Mouse (Mus musculus): ENCODE measurements around the gene Elmsan1. TPM values are rescaled to one million over a fixed set of nuclear protein-coding genes. Genes with fewer than 3 reads are reported as not detected.

Elmsan1 gene
- polyA plus RNA-seq, 1 experiment from 2014 or later: 9.8 TPM

DNA sequence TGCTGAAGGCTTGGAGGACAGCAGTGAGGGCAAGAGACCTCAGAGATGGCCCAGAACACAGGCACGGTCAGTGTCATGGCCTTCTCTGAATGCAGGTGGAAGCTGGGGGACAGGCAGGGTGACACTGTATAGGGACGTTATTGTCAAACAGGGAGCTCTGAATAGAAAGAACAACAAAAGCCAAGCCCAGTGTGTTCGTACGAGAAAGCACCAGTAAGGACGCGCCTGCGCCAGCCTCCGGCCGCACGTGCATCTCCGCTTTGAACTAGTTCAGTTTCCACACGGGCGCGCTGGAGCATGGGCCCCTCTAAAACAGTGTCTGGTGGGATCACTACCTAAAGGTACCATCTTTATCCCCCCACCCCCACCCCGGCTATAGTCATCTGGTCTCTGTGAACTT is 68.7 kb downstream of the Elmsan1 start:
- H3K4me2 ChIP-seq (ENCODE audit: low read depth, low read length): no peak overlapping the region
- ATAC-seq (ENCODE audit: low read depth) (no peak), DNase-seq (ENCODE audit: low spot score) (no peak)
- H3K9ac ChIP-seq (ENCODE audit: low read depth, low read length): no peak overlapping the region
- H3K27ac ChIP-seq (replicated peaks; ENCODE audit: low read depth, low read length): no peak overlapping the region
- H3K4me1 ChIP-seq (ENCODE audit: control insufficient read depth, insufficient read depth, low read length): no peaks in the 10 kb centered on the region
- no peak overlapping the region for H3K4me3 ChIP-seq (ENCODE audit: low read depth, low read length)
- no peaks in the 10 kb centered on the region for H3K27me3 ChIP-seq (replicated peaks; ENCODE audit: control insufficient read depth, insufficient read depth, low read length)
- peaks cover 28% of the 10 kb centered on the region for H3K36me3 ChIP-seq (ENCODE audit: control insufficient read depth, insufficient read depth, low read length)
- WGBS: 86% methylated on average over 15 of the region's 15 CpGs
- H3K9me3 ChIP-seq (ENCODE audit: control insufficient read depth, low read length): no peaks in the 10 kb centered on the region

DNA sequence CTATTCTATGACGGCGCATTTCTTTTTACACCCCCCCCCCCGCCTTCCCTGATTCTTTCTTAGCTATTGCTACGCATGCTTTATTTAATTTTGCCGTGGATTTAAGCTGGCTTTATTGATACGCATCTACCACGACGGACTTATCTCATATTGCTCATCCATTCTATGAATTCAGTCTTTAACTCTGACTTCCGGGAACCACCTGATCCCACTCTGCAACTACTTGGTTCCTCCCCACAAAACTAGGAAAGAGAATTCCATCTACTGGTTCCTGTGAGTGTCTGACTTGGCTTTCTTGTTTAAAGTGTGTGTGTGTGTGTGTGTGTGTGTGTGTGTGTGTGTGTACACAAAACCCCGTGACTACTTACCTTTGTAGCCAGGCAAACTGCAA is 70.1 kb downstream of the Elmsan1 start:
- Histone ChIP-seq H3K9me3 (ENCODE audit: control insufficient read depth, low read length) (no peaks in the 10 kb centered on the region), H3K36me3 (ENCODE audit: control insufficient read depth, insufficient read depth, low read length) (peaks cover 22% of the 10 kb centered on the region), H3K4me2 (ENCODE audit: low read depth, low read length) (peak overlapping the region; percentile 93), H3K27me3 (replicated peaks; ENCODE audit: control insufficient read depth, insufficient read depth, low read length) (no peaks in the 10 kb centered on the region), H3K27ac (replicated peaks; ENCODE audit: low read depth, low read length) (no peak overlapping the region), H3K9ac (ENCODE audit: low read depth, low read length) (peak overlapping the region; percentile 69), H3K4me1 (ENCODE audit: control insufficient read depth, insufficient read depth, low read length) (no peaks in the 10 kb centered on the region), H3K4me3 (ENCODE audit: low read depth, low read length) (peak overlapping the region; percentile 50)
- no peak for DNase-seq (ENCODE audit: low spot score)
- 13% methylated on average over 10 of the region's 10 CpGs for WGBS
- 0 out of 2 replicates have a peak, but pooled peaks have one; percentile 8 for ATAC-seq (ENCODE audit: low read depth)

DNA sequence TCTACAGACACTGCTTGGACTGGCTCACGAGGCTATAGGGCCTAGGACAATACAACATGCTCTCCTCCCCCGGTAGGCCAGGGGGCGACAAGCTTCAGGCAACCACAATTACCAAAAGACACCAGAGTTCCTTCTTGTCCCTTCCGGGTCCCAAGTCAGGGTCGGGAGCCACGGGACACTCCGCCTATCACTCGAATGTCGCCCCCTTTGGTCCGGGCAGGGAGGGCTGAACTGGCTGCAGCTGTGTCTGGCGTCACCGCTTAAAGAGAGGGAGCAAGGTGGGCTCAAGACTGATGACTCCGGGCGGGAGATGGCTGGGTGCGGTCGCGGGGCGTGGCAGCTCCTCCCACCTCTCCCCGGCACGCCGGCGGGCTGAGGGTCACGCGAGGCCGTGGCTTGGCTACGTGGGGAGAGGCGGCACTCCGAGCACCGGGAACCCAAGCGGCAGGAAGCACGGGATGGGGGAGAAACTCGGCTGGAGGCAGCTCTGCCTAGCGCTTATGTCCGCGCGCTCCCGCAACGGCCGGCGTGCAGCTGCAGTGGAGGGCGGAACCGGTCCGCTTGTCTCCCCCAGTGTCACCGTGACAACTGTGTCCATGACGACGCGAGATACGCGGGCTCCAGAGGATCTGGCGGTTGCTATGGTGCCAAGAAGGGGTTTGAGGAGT is 70.6 kb downstream of the Elmsan1 start, which contains the start of gene Pnma1:
Gene Pnma1, minus strand, starts transcription at position 536 of the 668 bp plus-strand sequence.
- 1% methylated on average over 44 of the region's 50 CpGs for WGBS
- no peak within 1 kb of the TSS for H3K27ac ChIP-seq (replicated peaks; ENCODE audit: low read depth, low read length)
- DNase-seq (ENCODE audit: low spot score): peak; percentile 93
- no peaks in the 10 kb centered on the region for H3K9me3 ChIP-seq (ENCODE audit: control insufficient read depth, low read length)
- no peaks in the 10 kb centered on the region for H3K4me1 ChIP-seq (ENCODE audit: control insufficient read depth, insufficient read depth, low read length)
- peak within 1 kb of the TSS; percentile 69 for H3K9ac ChIP-seq (ENCODE audit: low read depth, low read length)
- ATAC-seq (ENCODE audit: low read depth): peak; percentile 91
- H3K4me2 ChIP-seq (ENCODE audit: low read depth, low read length): peak within 1 kb of the TSS; percentile 93
- peak within 1 kb of the TSS; percentile 50 for H3K4me3 ChIP-seq (ENCODE audit: low read depth, low read length)
- peaks cover 19% of the 10 kb centered on the region for H3K36me3 ChIP-seq (ENCODE audit: control insufficient read depth, insufficient read depth, low read length)
- no peaks in the 10 kb centered on the region for H3K27me3 ChIP-seq (replicated peaks; ENCODE audit: control insufficient read depth, insufficient read depth, low read length)

DNA sequence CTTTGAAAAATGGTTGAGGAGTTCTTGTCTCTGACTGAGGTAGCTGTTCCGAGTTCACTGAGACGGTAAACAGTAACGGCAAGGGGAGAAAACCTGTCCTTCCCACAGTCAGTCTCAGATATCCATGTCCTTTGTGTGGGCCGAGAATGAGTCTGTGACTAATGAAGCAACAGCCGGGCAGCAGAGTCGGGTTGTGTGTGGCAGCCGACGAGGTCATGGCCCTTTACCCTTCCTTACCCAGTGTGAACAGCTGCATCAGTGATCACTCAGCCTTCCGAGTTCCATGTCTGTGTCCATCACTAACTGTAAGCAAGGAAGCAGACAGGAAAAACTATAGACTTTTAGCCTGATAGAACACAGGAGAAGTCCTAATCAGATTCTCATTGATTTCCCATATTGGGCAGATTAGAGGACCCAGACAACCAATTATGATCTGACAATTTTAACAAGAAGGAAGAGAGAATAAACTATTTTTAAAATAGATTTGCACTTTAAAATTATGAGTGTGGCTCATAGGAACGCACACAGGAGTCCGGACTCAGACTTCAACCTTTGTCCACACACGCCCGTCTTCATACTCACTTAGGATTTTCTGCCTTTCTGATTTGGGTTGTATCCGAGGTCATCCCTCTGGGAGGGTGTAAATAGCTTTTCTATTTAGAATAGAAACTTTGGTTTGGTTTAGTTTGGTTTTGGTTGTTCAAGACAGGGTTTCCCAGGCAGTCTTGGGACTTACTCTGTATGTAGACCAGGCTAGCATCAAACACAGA is 76.2 kb downstream of the Elmsan1 start:
- Histone ChIP-seq H3K4me3 (ENCODE audit: low read depth, low read length) (no peak overlapping the region), H3K9ac (ENCODE audit: low read depth, low read length) (no peak overlapping the region), H3K36me3 (ENCODE audit: control insufficient read depth, insufficient read depth, low read length) (peaks cover 34% of the 10 kb centered on the region), H3K4me1 (ENCODE audit: control insufficient read depth, insufficient read depth, low read length) (no peaks in the 10 kb centered on the region), H3K4me2 (ENCODE audit: low read depth, low read length) (no peak overlapping the region), H3K9me3 (ENCODE audit: control insufficient read depth, low read length) (no peaks in the 10 kb centered on the region), H3K27me3 (replicated peaks; ENCODE audit: control insufficient read depth, insufficient read depth, low read length) (no peaks in the 10 kb centered on the region), H3K27ac (replicated peaks; ENCODE audit: low read depth, low read length) (no peak overlapping the region)
- 55% methylated on average over 14 of the region's 14 CpGs for WGBS
- DNase-seq (ENCODE audit: low spot score) (peak; percentile 48), ATAC-seq (ENCODE audit: low read depth) (peak; percentile 53; the same call in 1 of the 2 replicates)

DNA sequence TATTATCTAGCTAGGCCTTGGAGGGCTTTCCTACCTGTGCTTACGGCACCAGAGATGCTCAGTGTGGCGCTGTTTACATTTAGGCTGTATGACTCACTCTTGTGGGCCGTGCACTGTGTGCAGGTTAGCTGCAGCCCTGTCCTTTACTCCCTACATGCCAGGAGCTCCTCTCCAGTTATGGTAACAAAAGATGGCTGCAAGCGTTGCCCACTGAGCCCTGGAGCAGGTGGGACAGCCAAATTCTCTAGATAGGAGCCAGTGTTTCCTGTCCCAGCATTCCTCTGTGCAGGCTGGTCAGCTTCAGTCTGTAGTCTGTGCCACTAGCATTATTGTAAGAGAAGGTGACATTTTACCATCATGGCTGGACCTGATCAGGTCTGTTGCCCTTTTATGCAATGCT is 77.4 kb downstream of the Elmsan1 start:
- no peak overlapping the region for H3K9ac ChIP-seq (ENCODE audit: low read depth, low read length)
- 86% methylated on average over 4 of the region's 4 CpGs for WGBS

DNA sequence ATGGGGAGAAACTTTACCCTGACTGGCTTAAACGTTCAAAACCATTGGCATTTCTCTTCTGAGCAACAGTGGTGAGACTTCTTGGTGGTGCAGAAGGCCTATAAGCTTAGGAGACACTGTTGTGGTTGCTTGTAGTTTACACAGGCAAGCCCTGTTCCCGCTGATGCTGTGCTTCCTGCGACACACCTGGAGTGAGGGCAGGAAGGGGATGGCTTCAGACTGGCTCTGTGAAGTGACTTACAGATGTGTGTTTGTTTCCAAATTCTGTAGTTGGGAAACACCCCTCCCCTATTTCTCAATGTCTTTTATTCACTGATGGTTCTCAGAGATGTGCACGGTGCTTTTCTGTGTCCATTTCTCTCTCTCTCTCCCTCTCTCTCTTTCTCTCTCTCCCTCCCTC is 78.5 kb downstream of the Elmsan1 start:
- peaks cover 50% of the 10 kb centered on the region for H3K36me3 ChIP-seq (ENCODE audit: control insufficient read depth, insufficient read depth, low read length)
- H3K9ac ChIP-seq (ENCODE audit: low read depth, low read length): no peak overlapping the region
- H3K9me3 ChIP-seq (ENCODE audit: control insufficient read depth, low read length): no peaks in the 10 kb centered on the region
- H3K4me2 ChIP-seq (ENCODE audit: low read depth, low read length): no peak overlapping the region
- no peaks in the 10 kb centered on the region for H3K4me1 ChIP-seq (ENCODE audit: control insufficient read depth, insufficient read depth, low read length)
- no peak for DNase-seq (ENCODE audit: low spot score)
- H3K27ac ChIP-seq (replicated peaks; ENCODE audit: low read depth, low read length): no peak overlapping the region
- ATAC-seq (ENCODE audit: low read depth): no peak
- no peaks in the 10 kb centered on the region for H3K27me3 ChIP-seq (replicated peaks; ENCODE audit: control insufficient read depth, insufficient read depth, low read length)
- 75% methylated on average over 4 of the region's 4 CpGs for WGBS
- no peak overlapping the region for H3K4me3 ChIP-seq (ENCODE audit: low read depth, low read length)

More for the DNA sequence above, 77.4 kb downstream of the Elmsan1 start:
- Histone ChIP-seq H3K27ac (replicated peaks; ENCODE audit: low read depth, low read length) (no peak overlapping the region), H3K4me1 (ENCODE audit: control insufficient read depth, insufficient read depth, low read length) (no peaks in the 10 kb centered on the region), H3K4me3 (ENCODE audit: low read depth, low read length) (no peak overlapping the region), H3K36me3 (ENCODE audit: control insufficient read depth, insufficient read depth, low read length) (peaks cover 46% of the 10 kb centered on the region), H3K27me3 (replicated peaks; ENCODE audit: control insufficient read depth, insufficient read depth, low read length) (no peaks in the 10 kb centered on the region), H3K4me2 (ENCODE audit: low read depth, low read length) (no peak overlapping the region), H3K9me3 (ENCODE audit: control insufficient read depth, low read length) (no peaks in the 10 kb centered on the region)
- DNase-seq (ENCODE audit: low spot score) (no peak), ATAC-seq (ENCODE audit: low read depth) (no peak)

DNA sequence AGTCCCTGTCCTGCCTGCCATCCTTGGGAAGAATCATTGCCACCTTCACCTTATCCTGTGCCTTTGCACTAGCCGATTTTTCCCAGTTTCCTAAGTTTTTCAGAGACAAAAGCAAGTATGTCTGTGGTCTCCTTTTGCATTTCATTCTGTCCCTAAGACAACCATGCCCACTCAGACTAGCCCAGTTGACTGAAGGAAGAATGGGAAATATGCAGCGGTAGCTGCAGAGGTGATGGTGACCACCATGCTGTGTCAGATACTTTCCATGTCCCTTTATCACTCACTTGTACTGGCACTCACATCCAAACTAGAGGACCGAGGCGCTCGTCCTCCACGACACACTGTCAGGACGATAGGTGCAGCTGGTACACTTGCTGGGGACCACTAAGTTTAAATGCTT is 81.5 kb downstream of the Elmsan1 start:
- H3K27me3 ChIP-seq (replicated peaks; ENCODE audit: control insufficient read depth, insufficient read depth, low read length): no peaks in the 10 kb centered on the region
- H3K9me3 ChIP-seq (ENCODE audit: control insufficient read depth, low read length): no peaks in the 10 kb centered on the region
- ATAC-seq (ENCODE audit: low read depth) (no peak), DNase-seq (ENCODE audit: low spot score) (no peak)
- 92% methylated on average over 7 of the region's 7 CpGs for WGBS
- no peak overlapping the region for H3K9ac ChIP-seq (ENCODE audit: low read depth, low read length)
- H3K36me3 ChIP-seq (ENCODE audit: control insufficient read depth, insufficient read depth, low read length): peaks cover 43% of the 10 kb centered on the region
- no peak overlapping the region for H3K27ac ChIP-seq (replicated peaks; ENCODE audit: low read depth, low read length)
- H3K4me2 ChIP-seq (ENCODE audit: low read depth, low read length): no peak overlapping the region
- no peaks in the 10 kb centered on the region for H3K4me1 ChIP-seq (ENCODE audit: control insufficient read depth, insufficient read depth, low read length)
- no peak overlapping the region for H3K4me3 ChIP-seq (ENCODE audit: low read depth, low read length)

DNA sequence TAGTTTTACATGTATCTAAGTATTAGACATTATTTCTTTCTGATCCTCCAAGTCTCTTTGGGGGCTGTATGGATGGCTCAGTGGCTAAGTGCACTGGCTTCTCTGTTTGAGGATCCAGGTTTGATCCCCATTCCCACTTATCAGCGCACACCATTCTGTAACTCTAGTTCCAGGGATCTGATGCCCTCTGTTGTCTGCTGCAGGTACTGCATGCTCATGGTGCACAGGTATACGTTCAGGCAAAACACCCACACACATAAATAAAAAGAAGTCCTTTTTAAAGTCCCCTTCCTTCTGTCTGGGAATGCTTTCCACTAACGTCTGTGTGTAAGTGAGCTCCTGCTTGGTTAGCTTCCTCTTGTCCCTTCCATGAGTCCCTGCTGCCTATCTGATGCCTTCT is 86.4 kb downstream of the Elmsan1 start:
- ATAC-seq (ENCODE audit: low read depth): no peak
- 67% methylated on average over 3 of the region's 3 CpGs for WGBS
- Histone ChIP-seq H3K4me3 (ENCODE audit: low read depth, low read length) (no peak overlapping the region), H3K27ac (replicated peaks; ENCODE audit: low read depth, low read length) (no peak overlapping the region), H3K27me3 (replicated peaks; ENCODE audit: control insufficient read depth, insufficient read depth, low read length) (no peaks in the 10 kb centered on the region), H3K9ac (ENCODE audit: low read depth, low read length) (no peak overlapping the region), H3K9me3 (ENCODE audit: control insufficient read depth, low read length) (no peaks in the 10 kb centered on the region), H3K36me3 (ENCODE audit: control insufficient read depth, insufficient read depth, low read length) (peaks cover 51% of the 10 kb centered on the region), H3K4me1 (ENCODE audit: control insufficient read depth, insufficient read depth, low read length) (no peaks in the 10 kb centered on the region), H3K4me2 (ENCODE audit: low read depth, low read length) (no peak overlapping the region)
- no peak for DNase-seq (ENCODE audit: low spot score)
